ENCODE assay signal across 9 mouse cellular contexts in genomic region chr1:86506420-86506819, GRCm38 (mm10). TPM values are rescaled to one million over a fixed set of nuclear protein-coding genes. Genes with fewer than 3 reads are reported as not detected.
DNase-seq lines count a peak whose midpoint lies in the region; ATAC-seq lines count a peak whose summit lies in the region.
"Had no signal": no experiment of that assay in that cellular context is flagged by ENCODE, and none has a peak within 500 bp of the region (broad histone marks: within the 10 kb centered on the region; RNA-seq: fewer than 3 reads in every experiment).

No protein-coding gene starts in this region.

- no peaks in the 10 kb centered on the region for H3K9me3 ChIP-seq in heart, embryonic 11.5 days (replicated peaks; ENCODE audit: control insufficient read depth, low read length)
- H3K9me3 ChIP-seq in neural tube, embryonic 11.5 days (ENCODE audit: control insufficient read depth, low read length) = no peaks in the 10 kb centered on the region
- H3K9me3 ChIP-seq in limb, embryonic 11.5 days (ENCODE audit: control insufficient read depth, low read length) = no peaks in the 10 kb centered on the region

- no peak overlapping the region for H3K4me3 ChIP-seq in heart, embryonic 11.5 days (ENCODE audit: low read depth, low read length)
- no peak overlapping the region for H3K4me3 ChIP-seq in neural tube, embryonic 11.5 days (ENCODE audit: low read depth, low read length)
- H3K4me3 ChIP-seq in limb, embryonic 11.5 days (ENCODE audit: low read depth, low read length) = 0 out of 2 replicates have a peak overlapping the region, but pooled peaks have one; percentile 5

- no peak overlapping the region for H3K27ac ChIP-seq in heart, embryonic 11.5 days (ENCODE audit: low read depth, low read length)
- H3K27ac ChIP-seq in neural tube, embryonic 11.5 days (ENCODE audit: low read depth, low read length) = 0 out of 2 replicates have a peak overlapping the region, but pooled peaks have one; percentile 35
- no peak overlapping the region for H3K27ac ChIP-seq in limb, embryonic 11.5 days (replicated peaks; ENCODE audit: low read depth, low read length)

- no peak for ATAC-seq in heart, embryonic 11.5 days (replicated peaks; ENCODE audit: insufficient number of reproducible peaks, low FRiP score, low TSS enrichment)
- no peak for ATAC-seq in neural tube, embryonic 11.5 days (ENCODE audit: insufficient read depth, low FRiP score, low TSS enrichment)
- ATAC-seq in limb, embryonic 11.5 days (ENCODE audit: insufficient number of reproducible peaks, low FRiP score, low TSS enrichment, low read depth) = no peak

- DNase-seq in heart, adult 11 months = peak; percentile 91
- DNase-seq in neural tube, embryonic 11.5 days (ENCODE audit: low spot score) = no peak
- no peak for DNase-seq in neural tube, embryonic 10.5 days (ENCODE audit: extremely low spot score, low spot score)
- DNase-seq in limb, embryonic 11.5 days (ENCODE audit: low spot score) = no peak
- no peak for DNase-seq in thymus, adult 18-20 months
- DNase-seq in adrenal gland, postnatal 4 days (ENCODE audit: low spot score in 2 of 2) = no peak
- no peak for DNase-seq in urinary bladder, adult 2 months (ENCODE audit: low spot score)
- DNase-seq: heart, postnatal 4 days had no signal

- H3K36me3 ChIP-seq in heart, embryonic 11.5 days (ENCODE audit: control insufficient read depth, insufficient read depth, low read length) = no peaks in the 10 kb centered on the region
- H3K36me3 ChIP-seq in neural tube, embryonic 11.5 days (ENCODE audit: control insufficient read depth, insufficient read depth, low read length) = no peaks in the 10 kb centered on the region
- no peaks in the 10 kb centered on the region for H3K36me3 ChIP-seq in limb, embryonic 11.5 days (ENCODE audit: control insufficient read depth, insufficient read depth, low read length)

- H3K9ac ChIP-seq in heart, embryonic 11.5 days (ENCODE audit: low read depth, low read length) = no peak overlapping the region
- no peak overlapping the region for H3K9ac ChIP-seq in neural tube, embryonic 11.5 days (ENCODE audit: low read length)
- H3K9ac ChIP-seq in limb, embryonic 11.5 days (ENCODE audit: low read length) = no peak overlapping the region

- peaks cover 28% of the 10 kb centered on the region for H3K4me1 ChIP-seq in heart, embryonic 11.5 days (ENCODE audit: control insufficient read depth, insufficient read depth, low read length)
- H3K4me1 ChIP-seq in neural tube, embryonic 11.5 days (ENCODE audit: control insufficient read depth, insufficient read depth, low read length) = peaks cover 42% of the 10 kb centered on the region
- H3K4me1 ChIP-seq in limb, embryonic 11.5 days (ENCODE audit: control insufficient read depth, insufficient read depth, low read length) = peaks cover 43% of the 10 kb centered on the region

- no peak overlapping the region for H3K4me2 ChIP-seq in heart, embryonic 11.5 days
- H3K4me2 ChIP-seq in neural tube, embryonic 11.5 days (ENCODE audit: low read depth) = no peak overlapping the region
- H3K4me2 ChIP-seq in limb, embryonic 11.5 days (ENCODE audit: low read depth, severe bottlenecking) = no peak overlapping the region

- no peaks in the 10 kb centered on the region for H3K27me3 ChIP-seq in heart, embryonic 11.5 days (ENCODE audit: control insufficient read depth, insufficient read depth, low read length)
- H3K27me3 ChIP-seq in neural tube, embryonic 11.5 days (ENCODE audit: control insufficient read depth, insufficient read depth, low read length) = no peaks in the 10 kb centered on the region
- H3K27me3 ChIP-seq in limb, embryonic 11.5 days (ENCODE audit: control insufficient read depth, insufficient read depth, low read length) = no peaks in the 10 kb centered on the region

- 87% methylated on average over 5 of the region's 5 CpGs for WGBS in heart, embryonic 11.5 days (ENCODE audit: insufficient replicate concordance)
- WGBS in neural tube, embryonic 11.5 days = 88% methylated on average over 5 of the region's 5 CpGs
- 89% methylated on average over 5 of the region's 5 CpGs for WGBS in limb, embryonic 11.5 days

RNA-seq across cellular contexts. Expression of gene Ptma, which starts 20.1 kb away (rescaled TPM):
- polyA plus RNA-seq in heart, embryonic 11.5 days (2014; fragmentation: Nextera tagmentation; extraction: Ambion mirVana) = 1,195 and 1,343 TPM in 2 replicates
- polyA plus RNA-seq in neural tube, embryonic 11.5 days (2014; fragmentation: Nextera tagmentation; extraction: Ambion mirVana) = 2,926 and 3,268 TPM in 2 replicates
- polyA plus RNA-seq in limb, embryonic 11.5 days (2014; fragmentation: Nextera tagmentation; extraction: Ambion mirVana) = 4,370 and 4,506 TPM in 2 replicates
- total RNA-seq in adrenal gland, postnatal 4 days (2021) = 1,000 to 10,000 TPM; 1,215 to 1,376 TPM
- 836 and 1,054 TPM in 2 replicates for polyA plus RNA-seq in urinary bladder, adult 2 months (2012; rRNA removed)
